Mouse (Mus musculus): ENCODE data around the gene Slc25a28. TPM values are rescaled to one million over a fixed set of nuclear protein-coding genes. Genes with fewer than 3 reads are reported as not detected.

Slc25a28 gene
- polyA plus RNA-seq, 1 experiment, result 106 TPM

GRCm38 (mm10) chr19:43648343-43648742 is 26.3 kb downstream of the Slc25a28 start:
- no peaks in the 10 kb centered on the region for H3K4me1 ChIP-seq (ENCODE audit: control insufficient read depth, insufficient read depth, low read length)
- H3K27ac ChIP-seq (ENCODE audit: insufficient read depth, low read length), result no peak overlapping the region
- no peak overlapping the region for H3K4me3 ChIP-seq (ENCODE audit: insufficient read depth, low read length)
- TF ChIP-seq CTCF (IDR thresholded peaks at IDR 0.05; ENCODE audit: extremely low read depth, insufficient read depth, low read length) (no peak), POLR2A (IDR thresholded peaks at IDR 0.05; ENCODE audit: extremely low read depth, insufficient read depth, low read length) (no peak)

- H3K4me3 ChIP-seq (ENCODE audit: insufficient read depth, low read length), result no peak overlapping the region
- no peak for TF ChIP-seq CTCF (IDR thresholded peaks at IDR 0.05; ENCODE audit: extremely low read depth, insufficient read depth, low read length)
- no peak for TF ChIP-seq POLR2A (IDR thresholded peaks at IDR 0.05; ENCODE audit: extremely low read depth, insufficient read depth, low read length)
These were observed 27.4 kb downstream of the Slc25a28 start for GRCm38 (mm10) chr19:43647261-43647660.

GRCm38 (mm10) chr19:43646852-43647251 is 27.8 kb downstream of the Slc25a28 start:
- H3K4me3 ChIP-seq (ENCODE audit: insufficient read depth, low read length), result no peak overlapping the region
- no peaks in the 10 kb centered on the region for H3K4me1 ChIP-seq (ENCODE audit: control insufficient read depth, insufficient read depth, low read length)
- TF ChIP-seq POLR2A (IDR thresholded peaks at IDR 0.05; ENCODE audit: extremely low read depth, insufficient read depth, low read length) (no peak), CTCF (IDR thresholded peaks at IDR 0.05; ENCODE audit: extremely low read depth, insufficient read depth, low read length) (no peak)
- H3K27ac ChIP-seq (ENCODE audit: insufficient read depth, low read length), result no peak overlapping the region

More at GRCm38 (mm10) chr19:43647261-43647660, 27.4 kb downstream of the Slc25a28 start:
- Histone ChIP-seq H3K27ac (ENCODE audit: insufficient read depth, low read length) (no peak overlapping the region), H3K4me1 (ENCODE audit: control insufficient read depth, insufficient read depth, low read length) (no peaks in the 10 kb centered on the region)

GRCm38 (mm10) chr19:43645508-43645907 is 29.2 kb downstream of the Slc25a28 start:
- no peak overlapping the region for H3K4me3 ChIP-seq (ENCODE audit: insufficient read depth, low read length)
- no peak overlapping the region for H3K27ac ChIP-seq (ENCODE audit: insufficient read depth, low read length)
- TF ChIP-seq CTCF (IDR thresholded peaks at IDR 0.05; ENCODE audit: extremely low read depth, insufficient read depth, low read length) (no peak), POLR2A (IDR thresholded peaks at IDR 0.05; ENCODE audit: extremely low read depth, insufficient read depth, low read length) (no peak)

GRCm38 (mm10) chr19:43642843-43643242 is 31.8 kb downstream of the Slc25a28 start:
- TF ChIP-seq POLR2A (IDR thresholded peaks at IDR 0.05; ENCODE audit: extremely low read depth, insufficient read depth, low read length), result no peak
- TF ChIP-seq CTCF (IDR thresholded peaks at IDR 0.05; ENCODE audit: extremely low read depth, insufficient read depth, low read length), result no peak
- no peaks in the 10 kb centered on the region for H3K4me1 ChIP-seq (ENCODE audit: control insufficient read depth, insufficient read depth, low read length)
- H3K27ac ChIP-seq (ENCODE audit: insufficient read depth, low read length), result no peak overlapping the region
- H3K4me3 ChIP-seq (ENCODE audit: insufficient read depth, low read length), result no peak overlapping the region

More at GRCm38 (mm10) chr19:43645508-43645907, 29.2 kb downstream of the Slc25a28 start:
- no peaks in the 10 kb centered on the region for H3K4me1 ChIP-seq (ENCODE audit: control insufficient read depth, insufficient read depth, low read length)

- Histone ChIP-seq H3K27ac (ENCODE audit: insufficient read depth, low read length) (no peak overlapping the region), H3K4me1 (ENCODE audit: control insufficient read depth, insufficient read depth, low read length) (no peaks in the 10 kb centered on the region), H3K4me3 (ENCODE audit: insufficient read depth, low read length) (no peak overlapping the region)
- TF ChIP-seq CTCF (IDR thresholded peaks at IDR 0.05; ENCODE audit: extremely low read depth, insufficient read depth, low read length) (no peak), POLR2A (IDR thresholded peaks at IDR 0.05; ENCODE audit: extremely low read depth, insufficient read depth, low read length) (no peak)
These were observed 32.8 kb downstream of the Slc25a28 start for GRCm38 (mm10) chr19:43641833-43642232.

GRCm38 (mm10) chr19:43630466-43631251 is 44.0 kb downstream of the Slc25a28 start:
- no peak overlapping the region for H3K27ac ChIP-seq (ENCODE audit: insufficient read depth, low read length)
- no peaks in the 10 kb centered on the region for H3K4me1 ChIP-seq (ENCODE audit: control insufficient read depth, insufficient read depth, low read length)
- H3K4me3 ChIP-seq (ENCODE audit: insufficient read depth, low read length), result no peak overlapping the region
- no peak for TF ChIP-seq POLR2A (IDR thresholded peaks at IDR 0.05; ENCODE audit: extremely low read depth, insufficient read depth, low read length)
- TF ChIP-seq CTCF (IDR thresholded peaks at IDR 0.05; ENCODE audit: extremely low read depth, insufficient read depth, low read length), result peak; percentile 87

GRCm38 (mm10) chr19:43629088-43629487 is 45.6 kb downstream of the Slc25a28 start:
- Histone ChIP-seq H3K4me3 (ENCODE audit: insufficient read depth, low read length) (no peak overlapping the region), H3K27ac (ENCODE audit: insufficient read depth, low read length) (no peak overlapping the region), H3K4me1 (ENCODE audit: control insufficient read depth, insufficient read depth, low read length) (no peaks in the 10 kb centered on the region)
- TF ChIP-seq POLR2A (IDR thresholded peaks at IDR 0.05; ENCODE audit: extremely low read depth, insufficient read depth, low read length) (no peak), CTCF (IDR thresholded peaks at IDR 0.05; ENCODE audit: extremely low read depth, insufficient read depth, low read length) (no peak)

- TF ChIP-seq CTCF (IDR thresholded peaks at IDR 0.05; ENCODE audit: extremely low read depth, insufficient read depth, low read length) (no peak), POLR2A (IDR thresholded peaks at IDR 0.05; ENCODE audit: extremely low read depth, insufficient read depth, low read length) (no peak)
- Histone ChIP-seq H3K4me3 (ENCODE audit: insufficient read depth, low read length) (no peak overlapping the region), H3K27ac (ENCODE audit: insufficient read depth, low read length) (no peak overlapping the region), H3K4me1 (ENCODE audit: control insufficient read depth, insufficient read depth, low read length) (no peaks in the 10 kb centered on the region)
These were observed 47.3 kb downstream of the Slc25a28 start for GRCm38 (mm10) chr19:43627345-43627744.

GRCm38 (mm10) chr19:43626160-43626559 is 48.5 kb downstream of the Slc25a28 start:
- Histone ChIP-seq H3K27ac (ENCODE audit: insufficient read depth, low read length) (no peak overlapping the region), H3K4me1 (ENCODE audit: control insufficient read depth, insufficient read depth, low read length) (no peaks in the 10 kb centered on the region), H3K4me3 (ENCODE audit: insufficient read depth, low read length) (no peak overlapping the region)
- TF ChIP-seq CTCF (IDR thresholded peaks at IDR 0.05; ENCODE audit: extremely low read depth, insufficient read depth, low read length), result no peak
- no peak for TF ChIP-seq POLR2A (IDR thresholded peaks at IDR 0.05; ENCODE audit: extremely low read depth, insufficient read depth, low read length)
